Mouse (Mus musculus): ENCODE measurements at regions not wholly inside any gene's neighbourhood (a gene's known extent, or its start where the extent isn't known, plus 50 kb on each side); places are given as distances from the start of the nearest gene placed in this dataset.
"Not testable (repeated sequence)": the region's sequence is repeated elsewhere in the genome, so short reads cannot be mapped to it uniquely, and the experiment has no call there.

DNA sequence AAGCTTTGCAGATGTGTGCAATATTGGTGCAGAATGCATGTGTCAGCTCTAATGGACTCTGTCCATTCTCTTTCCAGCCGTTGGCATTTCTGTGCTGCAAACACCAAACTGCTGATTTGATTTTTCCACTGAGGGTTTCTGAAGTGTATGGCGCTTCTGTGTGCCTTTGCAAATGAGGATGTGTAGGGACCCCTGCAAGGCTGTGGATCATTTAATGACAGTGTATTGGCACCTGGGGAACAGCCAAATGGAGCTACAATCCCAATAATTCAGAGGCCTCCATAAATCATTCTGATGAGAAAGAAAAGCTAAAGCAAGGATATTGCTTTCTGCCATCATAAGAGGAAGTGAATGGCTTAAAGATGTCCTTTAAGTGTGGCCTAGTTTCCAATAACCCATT lies 305.9 kb upstream of the Pkdcc start:
- DNase-seq (ENCODE audit: low read depth, low spot score) (no peak), ATAC-seq (no peak)
- ChIA-PET POLR2A (no interaction called here), CTCF (interaction anchor here (0.6 kb wide), 1 partner anchor 62 kb away, joined by 3 read pairs; no protein-coding TSS in a partner anchor)
- H3K27me3 ChIP-seq: no peaks in the 10 kb centered on the region
- in situ Hi-C loops (cut with MboI; ENCODE audit: low pct_unique_long_range_greater_than_20kb): no loop called here
- TF ChIP-seq CTCF (IDR thresholded peaks at IDR 0.05): no peak

DNA sequence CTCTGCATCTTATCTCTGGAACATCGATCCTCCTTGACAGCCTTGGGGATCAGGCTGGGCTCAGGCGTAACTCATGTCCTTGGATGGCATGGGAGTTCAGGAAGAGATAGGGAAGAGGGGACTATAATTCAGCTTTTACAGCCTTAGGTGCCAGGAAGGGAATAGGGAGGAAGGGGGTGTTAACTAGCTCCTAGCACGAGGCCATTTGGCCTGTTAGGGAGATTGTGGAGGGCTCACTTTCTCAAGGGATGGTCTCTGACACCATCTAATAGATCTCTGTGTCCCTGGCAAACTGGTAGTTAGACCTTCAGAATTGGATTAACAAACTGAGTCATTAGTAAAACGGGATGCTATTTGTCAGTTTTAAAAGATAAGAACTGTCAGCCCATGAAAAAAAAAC lies 292.1 kb upstream of the Pkdcc start:
- in situ Hi-C loops (cut with MboI; ENCODE audit: low pct_unique_long_range_greater_than_20kb); POLR2A ChIA-PET; DNase-seq (ENCODE audit: low read depth, low spot score); H3K27me3 ChIP-seq; ATAC-seq; CTCF ChIA-PET: not testable (repeated sequence)

DNA sequence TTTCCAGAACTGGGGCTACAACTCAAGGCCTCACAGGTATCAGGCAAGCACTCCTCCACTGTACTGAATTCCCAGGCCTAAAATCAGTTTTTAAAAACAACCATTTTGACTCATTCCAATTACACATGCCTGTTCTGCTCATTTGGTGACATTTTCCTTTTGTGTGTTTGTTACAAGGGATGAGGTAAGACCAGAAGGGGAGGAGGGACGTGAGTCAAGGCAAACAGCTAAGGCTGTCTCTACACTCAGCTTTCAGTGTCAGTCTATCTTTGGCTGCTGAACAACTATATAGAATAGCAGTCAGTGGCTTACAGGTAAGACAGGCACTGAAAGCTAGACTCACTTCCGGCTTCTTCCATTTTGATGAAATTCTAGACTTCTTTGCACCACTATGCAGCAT lies 289.3 kb upstream of the Pkdcc start:
- CTCF ChIA-PET: no interaction called here
- H3K27me3 ChIP-seq: no peaks in the 10 kb centered on the region

DNA sequence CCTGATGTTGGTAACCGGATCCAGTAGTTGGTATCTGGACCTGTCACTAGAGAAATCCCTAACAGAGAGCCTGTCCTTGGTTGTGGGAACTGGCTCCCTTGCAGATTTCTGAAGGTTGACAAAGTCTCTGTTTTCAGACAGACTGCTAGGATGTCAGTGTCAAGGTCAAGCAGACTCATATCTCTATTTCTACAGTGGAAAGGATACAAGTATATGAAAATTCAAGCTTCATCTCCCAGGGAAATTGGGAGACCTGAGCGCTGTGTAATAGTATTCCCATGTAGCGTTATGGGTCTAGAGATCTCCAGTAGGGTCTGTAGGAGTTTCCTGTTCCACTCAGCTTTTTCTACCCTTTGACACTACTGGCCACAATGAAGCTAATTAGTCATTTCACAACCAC lies 287.4 kb upstream of the Pkdcc start:
- in situ Hi-C loops (cut with MboI; ENCODE audit: low pct_unique_long_range_greater_than_20kb): no loop called here
- ATAC-seq: no peak
- ChIA-PET CTCF (no interaction called here), POLR2A (no interaction called here)
- no peak for DNase-seq (ENCODE audit: low read depth, low spot score)
- no peaks in the 10 kb centered on the region for H3K27me3 ChIP-seq
- no peak for TF ChIP-seq CTCF (IDR thresholded peaks at IDR 0.05)

More for the DNA sequence above, 289.3 kb upstream of the Pkdcc start:
- TF ChIP-seq CTCF (IDR thresholded peaks at IDR 0.05): no peak
- POLR2A ChIA-PET: no interaction called here
- in situ Hi-C loops (cut with MboI; ENCODE audit: low pct_unique_long_range_greater_than_20kb): no loop called here
- ATAC-seq (no peak), DNase-seq (ENCODE audit: low read depth, low spot score) (no peak)

DNA sequence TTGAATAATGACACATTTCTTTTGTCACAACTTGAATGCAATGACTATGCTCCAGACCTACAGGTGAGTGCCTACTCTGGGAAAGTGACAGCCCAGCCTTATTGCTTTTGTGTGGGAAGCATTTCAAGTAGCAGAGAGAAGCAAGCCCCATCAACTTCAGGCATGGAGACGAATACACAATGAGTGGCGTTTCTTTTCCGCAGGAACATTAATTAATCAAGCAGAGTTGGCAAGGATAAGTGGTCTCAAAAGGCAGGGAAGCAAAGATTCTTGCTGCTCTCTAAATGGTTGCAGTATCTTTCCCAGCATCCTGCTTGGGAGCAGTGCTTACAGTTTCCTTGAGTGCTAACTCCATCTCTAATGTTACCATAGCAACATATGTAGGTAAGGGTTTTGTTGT lies 285.6 kb upstream of the Pkdcc start:
- TF ChIP-seq CTCF (IDR thresholded peaks at IDR 0.05): no peak
- in situ Hi-C loops (cut with MboI; ENCODE audit: low pct_unique_long_range_greater_than_20kb): no loop called here
- no peak for ATAC-seq
- no peak for DNase-seq (ENCODE audit: low read depth, low spot score)
- no peaks in the 10 kb centered on the region for H3K27me3 ChIP-seq
- POLR2A ChIA-PET: no interaction called here
- CTCF ChIA-PET: no interaction called here

DNA sequence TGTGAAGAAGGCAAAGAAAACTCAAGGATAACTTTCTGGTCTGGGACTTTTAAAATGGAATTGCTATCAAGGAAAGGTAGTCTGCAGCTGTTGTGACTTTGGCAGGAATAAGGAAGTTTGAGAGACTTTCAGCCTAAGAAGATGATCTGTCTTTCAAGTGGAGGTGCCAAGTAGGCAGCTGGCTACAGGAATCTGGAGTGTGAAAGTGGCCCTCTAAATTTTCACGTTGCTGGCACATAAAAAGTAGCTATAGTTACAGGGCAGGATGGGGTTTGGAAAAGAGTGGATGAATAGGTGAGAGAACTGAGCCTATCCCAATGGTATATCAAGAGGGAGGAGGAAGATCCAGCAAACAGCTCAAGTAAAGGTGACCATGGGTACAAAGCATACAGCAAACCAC lies 284.4 kb upstream of the Pkdcc start:
- in situ Hi-C loops (cut with MboI; ENCODE audit: low pct_unique_long_range_greater_than_20kb): no loop called here
- no peak for ATAC-seq
- CTCF ChIA-PET: no interaction called here
- no peak for TF ChIP-seq CTCF (IDR thresholded peaks at IDR 0.05)
- POLR2A ChIA-PET: no interaction called here
- no peaks in the 10 kb centered on the region for H3K27me3 ChIP-seq
- no peak for DNase-seq (ENCODE audit: low read depth, low spot score)

DNA sequence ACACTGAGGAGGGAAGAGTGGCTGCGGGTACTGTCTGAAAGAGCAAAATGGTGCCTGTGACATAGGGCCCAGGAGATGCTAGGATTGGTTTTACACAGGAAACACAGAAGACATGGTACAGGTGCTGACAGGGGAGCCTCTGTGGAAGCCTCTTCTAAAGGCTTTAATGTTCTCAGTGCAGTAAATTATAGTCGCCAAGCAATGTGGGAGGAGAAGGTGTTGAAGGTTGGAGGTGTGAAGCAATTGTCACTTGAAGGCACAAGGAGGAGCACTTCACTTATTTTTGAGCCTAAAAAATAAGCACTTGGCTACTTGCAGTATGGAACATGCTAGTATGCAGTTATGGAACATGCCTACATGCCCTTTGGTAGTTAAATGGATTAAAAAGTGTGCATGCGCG lies 283.6 kb upstream of the Pkdcc start:
- POLR2A ChIA-PET: no interaction called here
- ATAC-seq (no peak), DNase-seq (ENCODE audit: low read depth, low spot score) (no peak)
- H3K27me3 ChIP-seq: no peaks in the 10 kb centered on the region
- CTCF ChIA-PET: no interaction called here
- no peak for TF ChIP-seq CTCF (IDR thresholded peaks at IDR 0.05)
- in situ Hi-C loops (cut with MboI; ENCODE audit: low pct_unique_long_range_greater_than_20kb): no loop called here

DNA sequence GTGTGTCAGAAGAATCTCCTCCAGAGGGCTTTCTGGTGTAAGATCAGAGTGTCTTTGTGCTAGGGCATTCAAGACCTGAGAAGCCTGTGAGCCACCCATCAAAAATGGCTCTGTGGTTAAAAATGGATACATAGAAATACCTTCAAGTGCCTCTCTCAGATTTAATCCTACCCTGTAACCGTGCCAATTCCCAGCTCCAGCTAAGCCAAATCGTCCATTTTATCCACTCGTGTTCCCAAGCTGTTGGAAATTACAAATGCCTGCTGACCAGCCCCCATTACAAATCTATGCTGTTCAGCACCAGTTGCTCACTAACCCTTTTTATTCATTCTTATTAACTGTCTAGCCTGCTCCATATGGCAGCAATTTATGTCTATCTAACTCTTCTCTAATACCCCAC lies 278.3 kb upstream of the Pkdcc start:
- CTCF ChIA-PET: no interaction called here
- in situ Hi-C loops (cut with MboI; ENCODE audit: low pct_unique_long_range_greater_than_20kb): no loop called here
- ATAC-seq (peak; percentile 46), DNase-seq (ENCODE audit: low read depth, low spot score) (peak; percentile 62)
- POLR2A ChIA-PET: no interaction called here
- TF ChIP-seq CTCF (IDR thresholded peaks at IDR 0.05): no peak
- no peaks in the 10 kb centered on the region for H3K27me3 ChIP-seq

DNA sequence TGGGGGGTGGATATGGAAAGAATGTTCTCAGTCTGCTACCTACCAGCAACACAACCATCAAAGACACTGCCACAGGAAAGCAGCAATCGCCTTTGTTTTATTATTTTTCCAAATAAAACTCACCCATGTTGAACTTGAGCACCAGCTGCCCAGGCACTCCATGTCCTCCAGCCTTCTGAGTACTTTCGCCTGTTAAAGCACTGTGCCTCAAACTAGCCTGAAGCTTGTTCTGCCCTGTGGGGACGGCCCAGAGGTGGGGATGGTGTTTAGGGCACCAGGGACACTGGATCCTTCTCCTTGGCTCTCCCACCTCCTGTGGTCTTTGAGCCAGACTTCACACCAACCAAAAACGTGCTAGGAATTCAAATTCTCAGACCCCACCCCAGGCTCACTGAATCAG lies 269.0 kb upstream of the Pkdcc start:
- ChIA-PET POLR2A (no interaction called here), CTCF (no interaction called here)
- DNase-seq (ENCODE audit: low read depth, low spot score) (peak; percentile 42), ATAC-seq (peak; percentile 72)
- in situ Hi-C loops (cut with MboI; ENCODE audit: low pct_unique_long_range_greater_than_20kb): no loop called here
- H3K27me3 ChIP-seq: no peaks in the 10 kb centered on the region
- TF ChIP-seq CTCF (IDR thresholded peaks at IDR 0.05): no peak

DNA sequence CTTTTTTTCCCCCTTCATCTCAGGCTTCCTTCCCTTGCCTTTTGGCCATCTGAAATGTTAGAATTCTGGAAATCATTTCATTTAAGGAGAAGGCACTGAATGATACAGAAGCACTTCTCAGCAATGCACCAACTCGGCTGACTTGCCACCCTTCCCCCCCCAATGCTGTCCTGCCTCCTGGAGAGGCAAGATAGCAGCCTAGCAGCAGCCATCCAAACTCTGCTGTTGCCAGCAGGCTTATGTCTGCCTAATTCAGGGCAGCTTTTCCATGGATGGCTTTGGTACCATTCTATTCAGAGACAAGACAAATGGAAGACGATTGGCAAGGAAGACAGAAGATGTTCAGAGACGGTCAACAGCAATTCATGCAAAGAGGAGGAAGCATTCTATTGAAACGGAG lies 265.3 kb upstream of the Pkdcc start:
- TF ChIP-seq CTCF (IDR thresholded peaks at IDR 0.05): no peak
- in situ Hi-C loops (cut with MboI; ENCODE audit: low pct_unique_long_range_greater_than_20kb): loop anchor here (25.0 kb wide), 1 partner anchor 1287 kb away; no protein-coding TSS in a partner anchor
- no peak for ATAC-seq
- no peaks in the 10 kb centered on the region for H3K27me3 ChIP-seq
- no peak for DNase-seq (ENCODE audit: low read depth, low spot score)
- CTCF ChIA-PET: no interaction called here
- POLR2A ChIA-PET: no interaction called here

DNA sequence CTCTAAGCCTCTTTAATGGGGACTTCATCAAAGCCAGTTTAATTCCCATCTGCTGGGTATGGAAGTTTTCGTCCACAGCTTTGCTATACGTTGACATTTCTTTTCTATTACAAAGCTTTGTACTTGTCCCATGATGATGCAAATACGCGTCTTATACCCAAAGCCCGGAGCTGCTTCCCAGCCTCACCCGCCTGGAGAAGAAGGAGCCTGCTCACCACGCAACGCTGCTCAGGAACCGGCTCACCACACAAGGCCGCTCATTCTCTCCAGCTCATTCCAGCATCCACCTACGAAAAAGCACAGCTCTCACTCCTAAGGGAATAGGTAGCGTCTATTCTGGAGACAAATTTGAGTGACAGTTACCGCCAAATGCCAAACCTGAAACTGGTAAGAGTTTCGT lies 264.8 kb upstream of the Pkdcc start:
- in situ Hi-C loops (cut with MboI; ENCODE audit: low pct_unique_long_range_greater_than_20kb): loop anchor here (25.0 kb wide), 1 partner anchor 1288 kb away; no protein-coding TSS in a partner anchor
- DNase-seq (ENCODE audit: low read depth, low spot score) (no peak), ATAC-seq (no peak)
- CTCF ChIA-PET: no interaction called here
- H3K27me3 ChIP-seq: no peaks in the 10 kb centered on the region
- TF ChIP-seq CTCF (IDR thresholded peaks at IDR 0.05): no peak
- POLR2A ChIA-PET: no interaction called here

DNA sequence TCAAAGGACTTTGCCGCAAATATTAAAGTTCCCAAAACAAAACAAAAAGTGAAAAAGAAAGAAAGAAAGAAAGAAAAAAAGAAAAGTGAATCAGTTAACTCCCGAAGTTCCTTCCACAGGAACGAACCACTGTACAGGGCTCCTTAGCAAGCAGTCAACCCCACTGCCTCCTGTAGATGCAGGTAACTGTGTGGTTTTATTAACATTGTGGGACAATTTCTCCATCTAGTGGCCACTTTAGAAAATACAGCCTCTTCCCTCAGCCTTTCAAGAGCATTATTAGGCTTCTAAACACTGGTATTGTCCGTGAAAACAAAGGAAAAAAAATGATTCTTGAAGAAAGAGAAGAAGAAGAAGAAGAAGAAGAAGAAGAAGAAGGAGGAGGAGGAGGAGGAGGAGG lies 257.7 kb upstream of the Pkdcc start:
- ChIA-PET CTCF (no interaction called here), POLR2A (no interaction called here)
- no peak for TF ChIP-seq CTCF (IDR thresholded peaks at IDR 0.05)
- ATAC-seq (peak; percentile 65), DNase-seq (ENCODE audit: low read depth, low spot score) (no peak)
- in situ Hi-C loops (cut with MboI; ENCODE audit: low pct_unique_long_range_greater_than_20kb): loop anchor here (25.0 kb wide), 1 partner anchor 1295 kb away; no protein-coding TSS in a partner anchor
- no peaks in the 10 kb centered on the region for H3K27me3 ChIP-seq

All from Patski (cell line).